Mouse (Mus musculus): ENCODE measurements at regions not wholly inside any gene's neighbourhood (a gene's known extent, or its start where the extent isn't known, plus 50 kb on each side); places are given as distances from the start of the nearest gene placed in this dataset.

- no peak for ATAC-seq (ENCODE audit: insufficient number of reproducible peaks, low FRiP score, low TSS enrichment, low read depth)
- no peak overlapping the region for H3K9ac ChIP-seq (ENCODE audit: low read length)
- no peaks in the 10 kb centered on the region for H3K4me1 ChIP-seq (ENCODE audit: control insufficient read depth, insufficient read depth, low read length)
- H3K4me2 ChIP-seq (ENCODE audit: low read depth, severe bottlenecking): no peak overlapping the region
- no peaks in the 10 kb centered on the region for H3K27me3 ChIP-seq (ENCODE audit: control insufficient read depth, insufficient read depth, low read length)
- no peak overlapping the region for H3K27ac ChIP-seq (replicated peaks; ENCODE audit: low read depth, low read length)
- no peaks in the 10 kb centered on the region for H3K36me3 ChIP-seq (ENCODE audit: control insufficient read depth, insufficient read depth, low read length)
- H3K4me3 ChIP-seq (ENCODE audit: low read depth, low read length): no peak overlapping the region
- H3K9me3 ChIP-seq (ENCODE audit: control insufficient read depth, low read length): no peaks in the 10 kb centered on the region
- 77% methylated on average over 3 of the region's 3 CpGs for WGBS
- DNase-seq (ENCODE audit: low spot score): no peak
Measured at GRCm38 (mm10) chr11:64579826-64580225, 143.4 kb upstream of the F930015N05Rik start.

- H3K4me1 ChIP-seq (ENCODE audit: control insufficient read depth, insufficient read depth, low read length): peaks cover 12% of the 10 kb centered on the region
- no peak for ATAC-seq (ENCODE audit: insufficient number of reproducible peaks, low FRiP score, low TSS enrichment, low read depth)
- no peaks in the 10 kb centered on the region for H3K9me3 ChIP-seq (ENCODE audit: control insufficient read depth, low read length)
- H3K4me2 ChIP-seq (ENCODE audit: low read depth, severe bottlenecking): no peak overlapping the region
- no peak overlapping the region for H3K27ac ChIP-seq (replicated peaks; ENCODE audit: low read depth, low read length)
- no peak overlapping the region for H3K9ac ChIP-seq (ENCODE audit: low read length)
- no peak for DNase-seq (ENCODE audit: low spot score)
- 61% methylated on average over 6 of the region's 6 CpGs for WGBS
- H3K27me3 ChIP-seq (ENCODE audit: control insufficient read depth, insufficient read depth, low read length): no peaks in the 10 kb centered on the region
- no peaks in the 10 kb centered on the region for H3K36me3 ChIP-seq (ENCODE audit: control insufficient read depth, insufficient read depth, low read length)
- H3K4me3 ChIP-seq (ENCODE audit: low read depth, low read length): no peak overlapping the region
Measured at GRCm38 (mm10) chr11:64586056-64586455, 149.6 kb upstream of the F930015N05Rik start.

GRCm38 (mm10) chr11:64587034-64587710, 150.7 kb upstream of the F930015N05Rik start:
- 76% methylated on average over 7 of the region's 7 CpGs for WGBS
- DNase-seq (ENCODE audit: low spot score): no peak

GRCm38 (mm10) chr11:64587751-64588600, 151.5 kb upstream of the F930015N05Rik start:
- Histone ChIP-seq H3K9ac (ENCODE audit: low read length) (no peak overlapping the region), H3K4me2 (ENCODE audit: low read depth, severe bottlenecking) (no peak overlapping the region), H3K4me1 (ENCODE audit: control insufficient read depth, insufficient read depth, low read length) (peaks cover 12% of the 10 kb centered on the region), H3K36me3 (ENCODE audit: control insufficient read depth, insufficient read depth, low read length) (no peaks in the 10 kb centered on the region), H3K27ac (replicated peaks; ENCODE audit: low read depth, low read length) (0 out of 2 replicates have a peak overlapping the region, but pooled peaks have one; percentile 30), H3K4me3 (ENCODE audit: low read depth, low read length) (no peak overlapping the region), H3K9me3 (ENCODE audit: control insufficient read depth, low read length) (no peaks in the 10 kb centered on the region), H3K27me3 (ENCODE audit: control insufficient read depth, insufficient read depth, low read length) (no peaks in the 10 kb centered on the region)
- WGBS: 11% methylated on average over 13 of the region's 13 CpGs
- ATAC-seq (ENCODE audit: insufficient number of reproducible peaks, low FRiP score, low TSS enrichment, low read depth) (peak; percentile 60; the same call in 1 of the 2 replicates), DNase-seq (ENCODE audit: low spot score) (peak; percentile 83)

More at GRCm38 (mm10) chr11:64587034-64587710, 150.7 kb upstream of the F930015N05Rik start:
- Histone ChIP-seq H3K4me1 (ENCODE audit: control insufficient read depth, insufficient read depth, low read length) (peaks cover 12% of the 10 kb centered on the region), H3K9ac (ENCODE audit: low read length) (no peak overlapping the region), H3K9me3 (ENCODE audit: control insufficient read depth, low read length) (no peaks in the 10 kb centered on the region), H3K27me3 (ENCODE audit: control insufficient read depth, insufficient read depth, low read length) (no peaks in the 10 kb centered on the region), H3K4me2 (ENCODE audit: low read depth, severe bottlenecking) (no peak overlapping the region), H3K36me3 (ENCODE audit: control insufficient read depth, insufficient read depth, low read length) (no peaks in the 10 kb centered on the region), H3K27ac (replicated peaks; ENCODE audit: low read depth, low read length) (0 out of 2 replicates have a peak overlapping the region, but pooled peaks have one; percentile 30), H3K4me3 (ENCODE audit: low read depth, low read length) (no peak overlapping the region)
- no peak for ATAC-seq (ENCODE audit: insufficient number of reproducible peaks, low FRiP score, low TSS enrichment, low read depth)

- peak; percentile 67 for DNase-seq (ENCODE audit: low spot score)
- H3K36me3 ChIP-seq (ENCODE audit: control insufficient read depth, insufficient read depth, low read length): no peaks in the 10 kb centered on the region
- H3K9ac ChIP-seq (ENCODE audit: low read length): no peak overlapping the region
- H3K9me3 ChIP-seq (ENCODE audit: control insufficient read depth, low read length): no peaks in the 10 kb centered on the region
- no peak overlapping the region for H3K27ac ChIP-seq (replicated peaks; ENCODE audit: low read depth, low read length)
- peaks cover 12% of the 10 kb centered on the region for H3K4me1 ChIP-seq (ENCODE audit: control insufficient read depth, insufficient read depth, low read length)
- no peaks in the 10 kb centered on the region for H3K27me3 ChIP-seq (ENCODE audit: control insufficient read depth, insufficient read depth, low read length)
- no peak overlapping the region for H3K4me2 ChIP-seq (ENCODE audit: low read depth, severe bottlenecking)
- ATAC-seq (ENCODE audit: insufficient number of reproducible peaks, low FRiP score, low TSS enrichment, low read depth): no peak
- WGBS: 11% methylated on average over 6 of the region's 6 CpGs
- H3K4me3 ChIP-seq (ENCODE audit: low read depth, low read length): no peak overlapping the region
Measured at GRCm38 (mm10) chr11:64588601-64588989, 152.1 kb upstream of the F930015N05Rik start.

GRCm38 (mm10) chr11:64589026-64589425, 152.6 kb upstream of the F930015N05Rik start:
- WGBS: 38% methylated on average over 7 of the region's 7 CpGs
- Histone ChIP-seq H3K4me1 (ENCODE audit: control insufficient read depth, insufficient read depth, low read length) (peaks cover 12% of the 10 kb centered on the region), H3K27ac (replicated peaks; ENCODE audit: low read depth, low read length) (no peak overlapping the region), H3K9me3 (ENCODE audit: control insufficient read depth, low read length) (no peaks in the 10 kb centered on the region), H3K27me3 (ENCODE audit: control insufficient read depth, insufficient read depth, low read length) (no peaks in the 10 kb centered on the region), H3K4me2 (ENCODE audit: low read depth, severe bottlenecking) (no peak overlapping the region), H3K9ac (ENCODE audit: low read length) (no peak overlapping the region), H3K4me3 (ENCODE audit: low read depth, low read length) (no peak overlapping the region), H3K36me3 (ENCODE audit: control insufficient read depth, insufficient read depth, low read length) (no peaks in the 10 kb centered on the region)
- DNase-seq (ENCODE audit: low spot score) (peak; percentile 53), ATAC-seq (ENCODE audit: insufficient number of reproducible peaks, low FRiP score, low TSS enrichment, low read depth) (no peak)

- H3K4me1 ChIP-seq (ENCODE audit: control insufficient read depth, insufficient read depth, low read length): peaks cover 12% of the 10 kb centered on the region
- WGBS: 47% methylated on average over 4 of the region's 4 CpGs
- no peak overlapping the region for H3K4me3 ChIP-seq (ENCODE audit: low read depth, low read length)
- H3K36me3 ChIP-seq (ENCODE audit: control insufficient read depth, insufficient read depth, low read length): no peaks in the 10 kb centered on the region
- H3K9me3 ChIP-seq (ENCODE audit: control insufficient read depth, low read length): no peaks in the 10 kb centered on the region
- DNase-seq (ENCODE audit: low spot score): peak; percentile 75
- no peak overlapping the region for H3K27ac ChIP-seq (replicated peaks; ENCODE audit: low read depth, low read length)
- ATAC-seq (ENCODE audit: insufficient number of reproducible peaks, low FRiP score, low TSS enrichment, low read depth): no peak
- H3K9ac ChIP-seq (ENCODE audit: low read length): no peak overlapping the region
- H3K27me3 ChIP-seq (ENCODE audit: control insufficient read depth, insufficient read depth, low read length): no peaks in the 10 kb centered on the region
- H3K4me2 ChIP-seq (ENCODE audit: low read depth, severe bottlenecking): no peak overlapping the region
Measured at GRCm38 (mm10) chr11:64590091-64590490, 153.6 kb upstream of the F930015N05Rik start.

GRCm38 (mm10) chr11:64592253-64592652, 155.8 kb upstream of the F930015N05Rik start:
- no peak for DNase-seq (ENCODE audit: low spot score)
- Histone ChIP-seq H3K27me3 (ENCODE audit: control insufficient read depth, insufficient read depth, low read length) (no peaks in the 10 kb centered on the region), H3K4me2 (ENCODE audit: low read depth, severe bottlenecking) (no peak overlapping the region), H3K4me1 (ENCODE audit: control insufficient read depth, insufficient read depth, low read length) (peaks cover 11% of the 10 kb centered on the region), H3K9ac (ENCODE audit: low read length) (no peak overlapping the region), H3K4me3 (ENCODE audit: low read depth, low read length) (no peak overlapping the region), H3K36me3 (ENCODE audit: control insufficient read depth, insufficient read depth, low read length) (no peaks in the 10 kb centered on the region), H3K27ac (replicated peaks; ENCODE audit: low read depth, low read length) (no peak overlapping the region), H3K9me3 (ENCODE audit: control insufficient read depth, low read length) (no peaks in the 10 kb centered on the region)
- no peak for ATAC-seq (ENCODE audit: insufficient number of reproducible peaks, low FRiP score, low TSS enrichment, low read depth)
- WGBS: 85% methylated on average over 2 of the region's 2 CpGs
